Mouse (Mus musculus) ES-E14 (cell line): ENCODE results near the gene Tfeb. TPM values are rescaled to one million over a fixed set of nuclear protein-coding genes. Genes with fewer than 3 reads are reported as not detected.

Experiments used
- DNase-seq: peaks from one replicate; pipeline ENCODE4 v3.0.0-alpha.2; 2013; ENCODE audit warnings: low read depth, low spot score
- H3K27ac ChIP-seq: 2 replicates; pipeline ENCODE4 v1.5.1; 2012; ENCODE audit warnings: low read depth, mild to moderate bottlenecking, low read length, moderate library complexity, mixed read lengths; ENCODE audit not compliant: poor library complexity, insufficient read depth, severe bottlenecking
- H3K36me3 ChIP-seq: 2 replicates; pipeline ENCODE4 v1.6.1; 2012; ENCODE audit warnings: mild to moderate bottlenecking, low read length, moderate library complexity, mixed read lengths; ENCODE audit not compliant: control insufficient read depth, poor library complexity, insufficient read depth, severe bottlenecking
- H3K4me1 ChIP-seq, 2 experiments: fragments of 150-350 bp in 1 of 2; sonication (generic) in 1 of 2; 2 replicates each; pipeline ENCODE4 v1.6.1; 2012; ENCODE audit warnings: low read length in 2 of 2, mild to moderate bottlenecking in 1 of 2, mixed read lengths in 1 of 2; ENCODE audit not compliant: control insufficient read depth in 2 of 2, insufficient read depth in 2 of 2, poor library complexity in 1 of 2
- H3K4me3 ChIP-seq, 2 experiments: fragments of 150-350 bp in 1 of 2; sonication (generic) in 1 of 2; 2 replicates each; pipeline ENCODE4 v1.5.1; 2012; ENCODE audit warnings: low read length in 2 of 2, low read depth in 1 of 2, mild to moderate bottlenecking in 1 of 2, mixed read lengths in 1 of 2; ENCODE audit not compliant: insufficient read depth in 1 of 2, poor library complexity in 1 of 2, severe bottlenecking in 1 of 2
- H3K9ac ChIP-seq: 2 replicates; pipeline ENCODE4 v1.6.1; 2012; ENCODE audit warnings: low read depth, mild to moderate bottlenecking, low read length, mixed read lengths; ENCODE audit not compliant: poor library complexity, insufficient read depth, severe bottlenecking
- H3K9me3 ChIP-seq: fragments of 150-350 bp; sonication (generic); 2 replicates; pipeline ENCODE4 v1.6.1; 2012; ENCODE audit warnings: low read depth, mild to moderate bottlenecking, low read length; ENCODE audit not compliant: control insufficient read depth, insufficient read depth
- CHD2 ChIP-seq: IDR thresholded peaks from 2 replicates; pipeline ENCODE4 v1.6.1; 2014; ENCODE audit warnings: mild to moderate bottlenecking, low read depth, low read length, inconsistent platforms
- HCFC1 ChIP-seq: IDR thresholded peaks from 2 replicates; pipeline ENCODE4 v1.6.1; 2012; ENCODE audit warnings: low read length, inconsistent platforms, borderline replicate concordance; ENCODE audit not compliant: insufficient read depth
- MAFK ChIP-seq: IDR thresholded peaks from 2 replicates; pipeline ENCODE4 v1.6.1; 2014; ENCODE audit warnings: mild to moderate bottlenecking, low read depth, low read length, inconsistent platforms; ENCODE audit not compliant: insufficient read depth
- ZC3H11A ChIP-seq: IDR thresholded peaks from 2 replicates; pipeline ENCODE4 v1.6.1; 2012; ENCODE audit warnings: low read depth, mild to moderate bottlenecking, inconsistent platforms, low read length, borderline replicate concordance
- ZNF384 ChIP-seq: IDR thresholded peaks from 2 replicates; pipeline ENCODE4 v1.6.1; 2012; ENCODE audit warnings: low read depth, low read length, inconsistent platforms
- in situ Hi-C, 2 experiments: fragments of 600-800 bp; cut with MboI; formaldehyde crosslinking; loops; one replicate each; pipeline ENCODE4 v1.15.1; 2025; ENCODE audit warnings: low sequenced_read_pairs in 2 of 2, inconsistent platforms in 1 of 2; ENCODE audit not compliant: unreplicated experiment in 2 of 2
- total RNA-seq: library from RNA; depleted of rRNA; stranded (reverse); fragments of 300-350 nt; gene quantifications from 2 replicates; pipeline ENCODE4 v1.2.3, GENCODE M21; 2012

The Tfeb gene
- total RNA-seq, 1 experiment: 21.0 TPM

DNA sequence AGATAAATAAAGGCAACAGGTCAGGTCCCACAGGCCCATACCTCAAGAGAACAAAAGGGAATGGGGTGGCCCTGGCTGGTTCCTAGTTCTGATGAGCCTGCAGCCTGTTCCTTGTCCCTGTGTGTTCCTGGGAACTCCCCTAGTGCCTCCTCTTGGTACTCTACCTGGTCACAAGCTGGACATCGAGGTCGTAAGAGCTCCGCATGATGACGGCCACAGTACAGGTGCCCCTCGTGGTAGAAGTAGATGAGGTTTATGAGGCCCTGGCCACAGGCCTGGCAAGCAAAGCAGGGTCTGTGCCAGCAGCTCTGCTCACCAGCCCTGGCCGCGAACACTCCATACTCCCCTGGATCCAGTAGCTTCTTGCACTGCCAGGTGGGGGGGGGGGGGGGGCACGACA is 46.9 kb upstream of the Tfeb start:
- Histone ChIP-seq H3K4me3 (no peak overlapping the region), H3K36me3 (peaks cover 10% of the 10 kb centered on the region), H3K4me1 (peaks cover 3 to 9% of the 10 kb centered on the region in 2 experiments; a peak in 1 of 4 replicates), H3K27ac (no peak overlapping the region), H3K9me3 (no peaks in the 10 kb centered on the region), H3K9ac (no peak overlapping the region)
- in situ Hi-C loops: no loop called here
- TF ChIP-seq HCFC1 (no peak), ZNF384 (no peak), ZC3H11A (no peak), MAFK (no peak), CHD2 (no peak)
- no peak for DNase-seq

DNA sequence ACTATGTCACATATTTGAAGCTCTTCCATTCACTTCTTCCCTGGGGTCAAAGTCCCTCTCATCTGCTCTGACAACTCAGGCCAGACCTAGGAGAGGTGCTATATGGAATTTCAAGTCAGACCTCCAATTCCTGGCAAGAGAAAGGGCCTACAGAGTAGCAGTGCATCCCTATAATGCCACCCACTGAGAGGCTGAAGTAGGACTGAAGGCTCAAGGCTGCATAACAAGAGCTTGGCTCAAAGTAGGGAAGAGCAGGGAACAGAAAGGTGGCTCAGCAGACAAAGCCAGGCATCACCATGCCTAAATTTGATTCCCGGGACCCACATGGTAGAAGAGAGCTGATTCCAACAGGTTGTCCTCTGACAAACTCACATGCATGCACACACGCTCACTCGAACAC is 45.2 kb upstream of the Tfeb start:
- TF ChIP-seq HCFC1 (no peak), CHD2 (no peak), ZC3H11A (no peak), ZNF384 (no peak), MAFK (no peak)
- H3K27ac ChIP-seq: no peak overlapping the region
- no peak overlapping the region for H3K4me3 ChIP-seq
- H3K9ac ChIP-seq: no peak overlapping the region
- H3K4me1 ChIP-seq: peaks cover 3 to 7% of the 10 kb centered on the region in 2 experiments; a peak in 1 of 4 replicates
- in situ Hi-C loops: no loop called here
- H3K9me3 ChIP-seq: no peaks in the 10 kb centered on the region
- H3K36me3 ChIP-seq: peaks cover 2% of the 10 kb centered on the region; the same call in 1 of the 2 replicates
- DNase-seq: no peak

- Histone ChIP-seq H3K36me3 (peaks cover 3% of the 10 kb centered on the region; the same call in 1 of the 2 replicates), H3K4me1 (peaks cover 0 to 4% of the 10 kb centered on the region in 2 experiments; a peak in 1 of 4 replicates), H3K4me3 (peak overlapping the region; percentile 86 to 90), H3K27ac (no peak overlapping the region; the same call in 1 of the 2 replicates), H3K9ac (peak overlapping the region; percentile 56; the same call in 1 of the 2 replicates), H3K9me3 (no peaks in the 10 kb centered on the region)
- DNase-seq: no peak
- in situ Hi-C loops: no loop called here
- no peak for TF ChIP-seq MAFK
- no peak for TF ChIP-seq ZC3H11A
- no peak for TF ChIP-seq HCFC1
- no peak for TF ChIP-seq ZNF384
- no peak for TF ChIP-seq CHD2
Measured at GRCm38 (mm10) chr17:47693671-47694441, 43.0 kb upstream of the Tfeb start.

DNA sequence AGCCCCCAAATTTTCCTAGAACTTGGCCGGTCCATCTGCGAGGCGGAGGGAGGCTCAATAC is 42.6 kb upstream of the Tfeb start, which contains the start of gene Gm21981:
TSS of gene Gm21981 (minus strand) at position 14 of the 61 bp plus-strand sequence.
- no peak for TF ChIP-seq ZC3H11A
- H3K27ac ChIP-seq: no peak within 1 kb of the TSS; the same call in 1 of the 2 replicates
- DNase-seq: no peak
- H3K9ac ChIP-seq: peak within 1 kb of the TSS; percentile 77
- in situ Hi-C loops: no loop called here
- H3K4me3 ChIP-seq: peak within 1 kb of the TSS; percentile 86 to 90
- H3K36me3 ChIP-seq: peaks cover 3% of the 10 kb centered on the region; the same call in 1 of the 2 replicates
- H3K9me3 ChIP-seq: no peaks in the 10 kb centered on the region
- peaks cover 0 to 4% of the 10 kb centered on the region in 2 experiments; a peak in 1 of 4 replicates for H3K4me1 ChIP-seq
